In the genomic region with DNA sequence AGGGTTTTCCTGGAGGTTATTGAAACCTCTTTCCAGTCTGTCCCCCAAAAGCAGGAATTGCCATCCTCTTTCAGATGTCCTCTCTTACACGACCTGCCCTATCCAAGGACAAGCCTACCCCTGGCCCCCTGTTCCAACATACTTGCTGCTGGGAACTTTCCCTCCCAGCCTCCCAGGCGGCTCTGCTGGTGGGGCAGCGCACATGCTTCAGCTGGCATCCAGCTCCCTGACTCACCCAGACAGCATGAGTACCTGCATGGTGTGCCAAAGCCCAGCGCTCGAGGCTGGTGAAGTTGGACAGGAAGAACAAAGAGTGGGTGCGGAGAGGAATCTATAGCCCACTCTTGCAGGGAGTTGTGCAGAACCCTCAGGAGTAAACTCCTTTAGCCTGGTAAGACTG, we compare ENCODE assay signal across 7 mouse cellular contexts. TPM values are rescaled to one million over a fixed set of nuclear protein-coding genes. Genes with fewer than 3 reads are reported as not detected.
DNase-seq lines count a peak whose midpoint lies in the region; ATAC-seq and TF ChIP-seq lines count a peak whose summit lies in the region.

No protein-coding gene starts in this region.

- H3K9ac ChIP-seq in ES-Bruce4 (ENCODE audit: low read depth, poor library complexity, severe bottlenecking), result peak overlapping the region; percentile 53
- peak overlapping the region; percentile 83 for H3K9ac ChIP-seq in embryonic facial prominence, embryonic 13.5 days
- H3K9ac ChIP-seq in heart, embryonic 15.5 days, result peak overlapping the region; percentile 76
- peak overlapping the region; percentile 63; the same call in 1 of the 2 replicates for H3K9ac ChIP-seq in stomach, postnatal 0 days (ENCODE audit: low read length)

- H3K27me3 ChIP-seq in C2C12 (ENCODE audit: control insufficient read depth, insufficient read depth, insufficient read length) (no peaks in the 10 kb centered on the region), ES-Bruce4 (ENCODE audit: control insufficient read depth, insufficient read depth, low read length, poor library complexity, severe bottlenecking) (no peaks in the 10 kb centered on the region)
- no peaks in the 10 kb centered on the region for H3K27me3 ChIP-seq in embryonic facial prominence, embryonic 13.5 days
- no peaks in the 10 kb centered on the region for H3K27me3 ChIP-seq in heart, embryonic 15.5 days
- no peaks in the 10 kb centered on the region for H3K27me3 ChIP-seq in stomach, postnatal 0 days (ENCODE audit: control insufficient read depth, insufficient read depth, low read length)

- H3K9me3 ChIP-seq in ES-Bruce4 (replicated peaks; ENCODE audit: control insufficient read depth, insufficient read depth, low read length, poor library complexity, severe bottlenecking), result no peaks in the 10 kb centered on the region
- H3K9me3 ChIP-seq in embryonic facial prominence, embryonic 13.5 days, result no peaks in the 10 kb centered on the region
- H3K9me3 ChIP-seq in heart, embryonic 15.5 days (replicated peaks), result no peaks in the 10 kb centered on the region
- no peaks in the 10 kb centered on the region for H3K9me3 ChIP-seq in stomach, postnatal 0 days (ENCODE audit: control insufficient read depth, low read length)

- no peak overlapping the region for H3ac ChIP-seq in C2C12 (ENCODE audit: control insufficient read depth, insufficient read length, low read depth)

- H3K36me3 ChIP-seq in C2C12 (ENCODE audit: control insufficient read depth, insufficient read depth), result peaks cover 29% of the 10 kb centered on the region
- H3K36me3 ChIP-seq in ES-Bruce4 (ENCODE audit: control insufficient read depth, insufficient read depth, low read length, poor library complexity, severe bottlenecking), result no peaks in the 10 kb centered on the region
- H3K36me3 ChIP-seq in embryonic facial prominence, embryonic 13.5 days, result peaks cover 31% of the 10 kb centered on the region
- H3K36me3 ChIP-seq in heart, embryonic 15.5 days, result peaks cover 28% of the 10 kb centered on the region
- peaks cover 9% of the 10 kb centered on the region for H3K36me3 ChIP-seq in stomach, postnatal 0 days (ENCODE audit: control insufficient read depth, insufficient read depth, low read length)

- H3K79me2 ChIP-seq in C2C12 (ENCODE audit: control insufficient read depth, insufficient read depth), result peaks cover 38% of the 10 kb centered on the region

- peaks cover 8% of the 10 kb centered on the region for H3K79me3 ChIP-seq in C2C12 (ENCODE audit: low read depth)

- TF ChIP-seq EP300 in ES-Bruce4 (IDR thresholded peaks at IDR 0.05; ENCODE audit: insufficient read depth, low read depth, low read length), result no peak
- TF ChIP-seq EP300 in stomach, postnatal 0 days (optimal IDR thresholded peaks at IDR 0.05), result no peak

- peak overlapping the region; percentile 78 for H3K4me2 ChIP-seq in embryonic facial prominence, embryonic 13.5 days
- peak overlapping the region; percentile 75 for H3K4me2 ChIP-seq in heart, embryonic 15.5 days
- H3K4me2 ChIP-seq in stomach, postnatal 0 days (replicated peaks; ENCODE audit: low read depth), result peak overlapping the region; percentile 69

- ATAC-seq in embryonic facial prominence, embryonic 13.5 days (ENCODE audit: insufficient number of reproducible peaks, insufficient read depth, low FRiP score, low TSS enrichment, low read depth), result no peak
- no peak for ATAC-seq in heart, embryonic 15.5 days (replicated peaks; ENCODE audit: insufficient number of reproducible peaks, insufficient read depth, low FRiP score, low read depth)
- peak; percentile 18; the same call in 1 of the 2 replicates for ATAC-seq in stomach, postnatal 0 days (ENCODE audit: low FRiP score, low TSS enrichment)

- TF ChIP-seq CTCF in C2C12 (IDR thresholded peaks at IDR 0.05; ENCODE audit: control insufficient read depth, insufficient read depth, insufficient read length), result no peak
- no peak for TF ChIP-seq CTCF in ES-Bruce4 (IDR thresholded peaks at IDR 0.05; ENCODE audit: low read depth, low read length)
- no peak for TF ChIP-seq CTCF in stomach, postnatal 0 days (IDR thresholded peaks at IDR 0.05; ENCODE audit: low read depth)

- peaks cover 3% of the 10 kb centered on the region for H3K4me1 ChIP-seq in ES-Bruce4 (ENCODE audit: control insufficient read depth, insufficient read depth, low read length)
- H3K4me1 ChIP-seq in embryonic facial prominence, embryonic 13.5 days, result peaks cover 41% of the 10 kb centered on the region
- peaks cover 44% of the 10 kb centered on the region for H3K4me1 ChIP-seq in heart, embryonic 15.5 days (replicated peaks)
- peaks cover 12% of the 10 kb centered on the region for H3K4me1 ChIP-seq in stomach, postnatal 0 days (replicated peaks; ENCODE audit: control insufficient read depth, insufficient read depth)

- H3K27ac ChIP-seq in ES-Bruce4 (ENCODE audit: insufficient read depth, low read length), result no peak overlapping the region
- peak overlapping the region; percentile 88 for H3K27ac ChIP-seq in embryonic facial prominence, embryonic 13.5 days
- H3K27ac ChIP-seq in heart, embryonic 15.5 days, result peak overlapping the region; percentile 90
- H3K27ac ChIP-seq in stomach, postnatal 0 days (replicated peaks), result peak overlapping the region; percentile 82

- H3K4me3 ChIP-seq in C2C12 (ENCODE audit: insufficient read depth, poor library complexity, severe bottlenecking) (no peak overlapping the region), ES-Bruce4 (ENCODE audit: low read depth, low read length) (no peak overlapping the region)
- H3K4me3 ChIP-seq in embryonic facial prominence, embryonic 13.5 days, result peak overlapping the region; percentile 59
- peak overlapping the region; percentile 67; the same call in 1 of the 2 replicates for H3K4me3 ChIP-seq in heart, embryonic 15.5 days
- no peak overlapping the region for H3K4me3 ChIP-seq in stomach, postnatal 0 days (ENCODE audit: low read depth, low read length)

- TF ChIP-seq POLR2A in ES-Bruce4 (IDR thresholded peaks at IDR 0.05; ENCODE audit: insufficient read depth, low read length), result no peak

- DNase-seq in layer of hippocampus, adult 8-10 months (ENCODE audit: low spot score in 2 of 2), result peak; percentile 68 to 71
- peak; percentile 42 for DNase-seq in lung, postnatal 14 days
- peak; percentile 56 for DNase-seq in stomach, postnatal 0 days (ENCODE audit: low spot score)

- 69% methylated on average over 6 of the region's 6 CpGs for WGBS in embryonic facial prominence, embryonic 13.5 days
- WGBS in heart, embryonic 15.5 days, result 54% methylated on average over 6 of the region's 6 CpGs
- WGBS in stomach, postnatal 0 days, result 45% methylated on average over 6 of the region's 6 CpGs

TF ChIP-seq in C2C12, 6 proteins besides CTCF, POLR2A, EP300 and RAD21:
- TF ChIP-seq MAX (IDR thresholded peaks at IDR 0.05), result peak; percentile 95
- TF ChIP-seq MYOD1 (IDR thresholded peaks at IDR 0.05; ENCODE audit: control insufficient read depth, insufficient read length, low read depth), result no peak

RNA-seq across cellular contexts. Expression of a gene that starts 0.5 kb away (rescaled TPM):
- 48.7 TPM for polyA plus RNA-seq in C2C12 (2012; fragmentation: generic; extraction: Trizol)
- 34.5 and 35.7 TPM in 2 replicates for polyA plus RNA-seq in ES-Bruce4 (2011; ENCODE audit: insufficient read depth, insufficient read length, low read depth, missing spikeins)
- 67.4 and 68.6 TPM in 2 replicates for polyA plus RNA-seq in embryonic facial prominence, embryonic 13.5 days (2015; fragmentation: Nextera tagmentation; extraction: Ambion mirVana)
- 44.5 and 49.5 TPM in 2 replicates for polyA plus RNA-seq in heart, embryonic 15.5 days (2015; fragmentation: Nextera tagmentation; extraction: Ambion mirVana)
- 10 to 100 TPM; 51.8 to 69.9 (median 58.2) TPM for total RNA-seq in layer of hippocampus, adult 8-10 months (2022)
- 107 and 113 TPM in 2 replicates for polyA plus RNA-seq in stomach, postnatal 0 days (2015; fragmentation: Nextera tagmentation; extraction: Ambion mirVana)

RNA-seq across cellular contexts. Expression of a gene that starts 10.1 kb away (rescaled TPM):
- 13.9 TPM for polyA plus RNA-seq in C2C12 (2012; fragmentation: generic; extraction: Trizol)
- 8.3 and 11.0 TPM in 2 replicates for polyA plus RNA-seq in ES-Bruce4 (2011; ENCODE audit: insufficient read depth, insufficient read length, low read depth, missing spikeins)
- polyA plus RNA-seq in embryonic facial prominence, embryonic 13.5 days (2015; fragmentation: Nextera tagmentation; extraction: Ambion mirVana), result 40.7 and 43.1 TPM in 2 replicates
- 35.0 and 39.9 TPM in 2 replicates for polyA plus RNA-seq in heart, embryonic 15.5 days (2015; fragmentation: Nextera tagmentation; extraction: Ambion mirVana)
- 10 to 100 TPM in 2 of 4 experiments, 1 to 10 TPM in 2; 7.9 to 12.6 (median 10.5) TPM for total RNA-seq in layer of hippocampus, adult 8-10 months (2022)
- 34.8 and 36.6 TPM in 2 replicates for polyA plus RNA-seq in stomach, postnatal 0 days (2015; fragmentation: Nextera tagmentation; extraction: Ambion mirVana)

RNA-seq across cellular contexts. Expression of a gene that starts 11.7 kb away (rescaled TPM):
- polyA plus RNA-seq in C2C12 (2012; fragmentation: generic; extraction: Trizol) (228 TPM), ES-Bruce4 (2011; ENCODE audit: insufficient read depth, insufficient read length, low read depth, missing spikeins) (36.7 and 59.9 TPM in 2 replicates)
- 120 and 147 TPM in 2 replicates for polyA plus RNA-seq in embryonic facial prominence, embryonic 13.5 days (2015; fragmentation: Nextera tagmentation; extraction: Ambion mirVana)
- polyA plus RNA-seq in heart, embryonic 15.5 days (2015; fragmentation: Nextera tagmentation; extraction: Ambion mirVana), result 88.4 and 88.7 TPM in 2 replicates
- total RNA-seq in layer of hippocampus, adult 8-10 months (2022), result 10 to 100 TPM; 44.2 to 67.3 (median 61.7) TPM
- 140 and 152 TPM in 2 replicates for polyA plus RNA-seq in stomach, postnatal 0 days (2015; fragmentation: Nextera tagmentation; extraction: Ambion mirVana)

RNA-seq across cellular contexts. Expression of a gene that starts 24.8 kb away (rescaled TPM):
- polyA plus RNA-seq in C2C12 (2012; fragmentation: generic; extraction: Trizol), result 11.0 TPM
- polyA plus RNA-seq in ES-Bruce4 (2011; ENCODE audit: insufficient read depth, insufficient read length, low read depth, missing spikeins), result 5.7 and 7.1 TPM in 2 replicates
- polyA plus RNA-seq in embryonic facial prominence, embryonic 13.5 days (2015; fragmentation: Nextera tagmentation; extraction: Ambion mirVana), result 7.0 and 9.7 TPM in 2 replicates
- polyA plus RNA-seq in heart, embryonic 15.5 days (2015; fragmentation: Nextera tagmentation; extraction: Ambion mirVana), result 0.79 and 2.2 TPM in 2 replicates
- 10 to 100 TPM; 74.0 to 89.3 (median 80.2) TPM for total RNA-seq in layer of hippocampus, adult 8-10 months (2022)
- 2.7 and 3.3 TPM in 2 replicates for polyA plus RNA-seq in stomach, postnatal 0 days (2015; fragmentation: Nextera tagmentation; extraction: Ambion mirVana)

RNA-seq across cellular contexts. Expression of a gene that starts 25.1 kb away (rescaled TPM):
- polyA plus RNA-seq in C2C12 (2012; fragmentation: generic; extraction: Trizol), result 299 TPM
- polyA plus RNA-seq in ES-Bruce4 (2011; ENCODE audit: insufficient read depth, insufficient read length, low read depth, missing spikeins), result 163 and 164 TPM in 2 replicates
- polyA plus RNA-seq in embryonic facial prominence, embryonic 13.5 days (2015; fragmentation: Nextera tagmentation; extraction: Ambion mirVana), result 300 and 361 TPM in 2 replicates
- polyA plus RNA-seq in heart, embryonic 15.5 days (2015; fragmentation: Nextera tagmentation; extraction: Ambion mirVana), result 189 and 207 TPM in 2 replicates
- 10 to 100 TPM; 73.9 to 82.9 (median 79.4) TPM for total RNA-seq in layer of hippocampus, adult 8-10 months (2022)
- 266 and 314 TPM in 2 replicates for polyA plus RNA-seq in stomach, postnatal 0 days (2015; fragmentation: Nextera tagmentation; extraction: Ambion mirVana)

Comparison
In these comparisons a context has a peak if more than half of its experiments do, and no peak if none do; other contexts are left out.
1. H3K4me3 ChIP-seq: peak in embryonic facial prominence, embryonic 13.5 days (single experiment) and heart, embryonic 15.5 days (single experiment); none in C2C12 (single experiment), ES-Bruce4 (single experiment) and stomach, postnatal 0 days (single experiment).
2. Peak in every context shown above with its lines, with median percentiles within 50 percentile points of each other: H3K9ac ChIP-seq, H3K4me2 ChIP-seq and DNase-seq.